Mouse (Mus musculus) v-Abl transformed pro-B cells (cell line): Measurements from ENCODE around the gene Cd300lb.

Experiments used
- in situ Hi-C, 2 experiments: fragments of 400-800 bp; cut with MboI; formaldehyde crosslinking; loops; one replicate each; pipeline ENCODE4 v1.15.1; 2025; ENCODE audit not compliant: unreplicated experiment in 2 of 2

Gene Cd300lb

DNA sequence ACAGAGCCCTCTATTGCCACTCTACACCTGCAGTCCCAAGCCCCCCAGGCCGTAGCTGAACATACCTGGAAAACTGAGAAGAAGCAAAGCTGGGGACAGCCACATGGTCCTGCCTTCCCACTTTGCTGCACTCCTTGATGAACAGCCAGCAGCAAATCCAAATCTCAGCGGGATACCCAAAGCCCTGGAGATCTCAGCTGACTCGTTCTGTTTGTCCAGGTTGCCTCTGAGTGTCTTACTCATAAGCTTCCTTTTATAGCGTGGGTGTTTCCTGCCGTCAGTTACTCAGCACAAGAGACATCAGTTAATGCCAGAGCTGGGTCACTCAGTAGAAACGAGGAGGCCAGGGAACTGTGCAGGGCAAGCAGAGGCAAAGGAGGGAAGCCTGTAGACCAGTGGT lies at the start of gene Cd300lb:
TSS of gene Cd300lb (minus strand) at position 243 of the 400 bp plus-strand sequence.
- in situ Hi-C loops = no loop called here

DNA sequence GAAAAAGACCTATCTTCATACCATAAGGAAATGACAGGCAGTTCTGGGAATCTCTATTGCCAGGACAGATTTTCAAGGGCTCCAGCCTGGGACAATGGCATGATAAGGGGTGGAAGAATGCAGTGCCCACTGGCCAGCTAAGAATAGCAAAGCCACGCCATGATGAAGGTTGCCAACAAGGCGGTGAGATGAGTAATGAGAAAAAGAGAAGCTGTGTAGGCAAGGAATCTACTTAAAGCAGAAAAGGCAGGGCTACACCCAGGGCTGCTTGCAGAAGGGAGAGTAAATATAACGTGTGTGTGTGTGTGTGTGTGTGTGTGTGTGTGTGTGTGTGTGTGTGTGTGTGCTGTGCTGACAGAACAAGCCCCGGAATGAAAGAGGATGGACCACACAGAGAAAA lies 47.7 kb upstream of the Cd300lb start:
- in situ Hi-C loops = no loop called here

GRCm38 (mm10) chr11:114972726-114973125 lies 38.5 kb upstream of the Cd300lb start:
- in situ Hi-C loops = no loop called here

- in situ Hi-C loops = no loop called here
Measured at GRCm38 (mm10) chr11:114968752-114969207, 34.6 kb upstream of the Cd300lb start, which contains the start of gene Cd300c. TSS of gene Cd300c (minus strand) at chr11:114969157.

DNA sequence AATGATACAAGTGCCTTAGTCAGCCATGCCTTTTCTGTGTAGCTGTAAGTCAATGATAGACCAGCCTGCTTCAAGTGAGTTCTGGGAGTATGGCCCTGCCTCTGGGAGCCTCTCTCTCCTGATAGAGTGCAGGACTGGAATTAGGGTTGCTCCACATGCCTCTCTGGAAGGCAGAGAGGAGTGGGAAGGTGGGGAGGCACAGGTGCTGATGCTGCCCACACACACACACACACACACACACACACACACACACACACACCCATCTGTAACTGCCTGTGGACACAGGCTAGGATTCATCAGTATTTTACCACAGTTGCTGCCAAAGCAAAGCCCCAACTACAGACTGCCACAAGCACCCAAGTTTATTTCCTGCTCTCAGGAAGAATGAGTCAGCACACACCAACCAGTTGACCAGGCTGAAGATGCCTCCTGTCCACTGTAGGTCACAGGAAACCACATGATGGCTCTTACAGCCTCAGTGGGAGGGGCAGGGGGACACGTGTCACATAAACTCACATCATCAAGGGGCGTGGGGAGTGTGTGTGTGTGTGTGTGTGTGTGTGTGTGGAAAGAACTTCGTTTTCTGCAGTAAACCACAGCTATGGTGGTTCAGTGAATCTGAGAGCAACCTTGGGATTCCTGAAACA lies 31.1 kb upstream of the Cd300lb start:
- in situ Hi-C loops = no loop called here

DNA sequence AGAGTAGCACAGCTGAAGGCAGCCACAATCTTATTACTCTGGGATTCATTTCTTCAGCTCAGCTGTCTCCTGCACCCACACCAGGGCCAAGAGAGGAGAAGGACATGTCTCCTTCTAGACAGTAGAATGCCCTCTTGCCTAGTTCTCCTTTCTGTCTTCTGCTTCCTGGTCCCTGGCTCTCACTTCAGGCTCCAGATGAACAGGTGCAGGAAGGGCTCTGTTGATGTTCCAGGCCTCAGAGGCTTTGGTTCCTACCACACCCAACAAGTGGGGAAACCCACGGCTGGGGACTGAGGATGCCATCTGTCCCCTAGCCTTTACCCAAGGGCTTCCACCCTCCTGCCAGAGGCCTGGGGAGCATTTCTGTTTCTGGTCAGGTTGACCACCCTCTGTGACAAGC lies 26.2 kb upstream of the Cd300lb start:
- in situ Hi-C loops = no loop called here

DNA sequence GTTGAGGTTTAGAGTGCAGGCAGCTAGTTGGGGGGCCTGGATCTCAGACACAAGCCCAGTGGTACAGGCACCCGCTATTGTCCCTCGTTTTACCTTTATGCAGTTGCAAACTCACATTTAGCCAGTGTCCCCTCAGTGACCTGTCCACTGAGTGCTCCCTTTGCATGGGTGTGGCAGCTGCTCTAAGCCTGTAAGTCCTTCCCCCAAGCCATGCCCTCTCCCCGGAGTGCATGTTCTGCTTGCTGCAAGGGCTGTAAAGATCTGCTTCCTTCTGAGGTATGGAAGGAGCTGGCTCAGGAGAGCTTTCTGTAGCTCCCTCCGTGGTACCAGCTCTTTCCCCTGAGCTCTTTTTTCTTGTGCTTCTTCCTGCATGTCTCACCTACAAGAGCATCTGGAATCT lies 595 bp downstream of the Cd300lb start:
- in situ Hi-C loops = no loop called here

- in situ Hi-C loops = no loop called here
Measured at GRCm38 (mm10) chr11:114931041-114931440, 3.1 kb downstream of the Cd300lb start.

DNA sequence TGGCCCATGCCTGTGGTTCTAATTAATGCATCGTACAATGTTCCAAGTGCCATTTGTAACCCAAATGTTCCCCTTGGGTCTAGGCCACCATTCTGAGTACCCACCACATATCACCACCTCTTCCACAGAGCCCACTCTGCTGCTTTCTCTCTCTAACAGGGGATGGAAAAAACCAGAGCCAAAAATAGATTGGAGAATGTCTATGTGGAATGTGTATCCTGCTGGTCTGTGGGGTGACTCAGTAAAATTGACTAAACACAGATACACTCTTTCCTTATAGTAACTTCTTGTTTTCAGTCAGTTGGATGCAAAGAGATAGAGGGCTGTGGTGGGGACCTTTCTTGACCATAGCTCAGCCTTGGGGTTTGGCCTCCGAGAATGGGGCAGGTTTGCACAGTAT lies 4.6 kb downstream of the Cd300lb start:
- in situ Hi-C loops = no loop called here

- in situ Hi-C loops = loop anchor here (25.0 kb wide), 2 partner anchors 1212 to 1237 kb away; partner anchors contain the start of genes Cpsf4l (in 1 of the 2), D11Wsu47e (in 1 of the 2) and Fam104a (in 1 of the 2)
Measured at GRCm38 (mm10) chr11:114923961-114924360, 10.2 kb downstream of the Cd300lb start.

DNA sequence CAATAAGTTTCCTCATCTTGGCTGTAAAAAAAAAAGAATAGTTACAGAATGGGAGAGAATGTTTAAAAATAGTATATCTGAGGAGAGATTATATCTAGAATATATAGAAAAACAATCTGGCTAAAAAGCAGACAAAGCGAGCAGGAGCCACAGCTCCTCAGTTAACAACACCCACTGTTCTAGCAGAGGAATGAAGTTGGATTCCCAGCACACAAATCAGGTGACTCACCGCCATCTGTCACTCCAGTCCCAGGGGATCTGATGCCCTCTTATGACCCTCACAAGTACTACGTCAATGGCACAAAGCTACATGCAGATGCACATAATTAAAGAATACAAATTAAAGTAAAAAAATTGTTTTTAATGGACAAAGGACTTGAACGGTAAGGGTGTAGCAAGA lies 11.7 kb downstream of the Cd300lb start:
- in situ Hi-C loops = loop anchor here (25.0 kb wide), 2 partner anchors 1210 to 1235 kb away; partner anchors contain the start of genes Cpsf4l (in 1 of the 2), D11Wsu47e (in 1 of the 2) and Fam104a (in 1 of the 2)

DNA sequence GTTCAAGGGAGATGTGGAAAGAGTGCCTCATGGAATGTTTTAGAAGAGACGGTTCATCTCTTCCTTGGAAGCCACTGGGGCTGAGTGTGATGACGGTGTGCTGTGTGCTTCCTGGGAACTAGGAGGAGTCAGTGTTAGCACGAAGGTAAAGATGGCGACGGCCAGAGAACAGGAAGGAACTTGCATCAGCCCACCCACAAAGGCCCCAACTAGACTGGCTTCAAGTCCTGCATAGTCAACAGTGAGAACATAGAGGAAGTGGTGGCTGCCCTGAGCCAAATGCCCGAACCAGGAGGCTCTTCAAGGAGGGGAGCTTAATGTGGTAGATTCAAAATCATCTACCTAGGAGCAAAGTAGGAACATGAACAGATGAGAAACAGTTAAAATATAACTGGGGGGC lies 17.1 kb downstream of the Cd300lb start:
- in situ Hi-C loops = loop anchor here (25.0 kb wide), 2 partner anchors 1205 to 1230 kb away; partner anchors contain the start of genes Cpsf4l (in 1 of the 2), D11Wsu47e (in 1 of the 2) and Fam104a (in 1 of the 2)

DNA sequence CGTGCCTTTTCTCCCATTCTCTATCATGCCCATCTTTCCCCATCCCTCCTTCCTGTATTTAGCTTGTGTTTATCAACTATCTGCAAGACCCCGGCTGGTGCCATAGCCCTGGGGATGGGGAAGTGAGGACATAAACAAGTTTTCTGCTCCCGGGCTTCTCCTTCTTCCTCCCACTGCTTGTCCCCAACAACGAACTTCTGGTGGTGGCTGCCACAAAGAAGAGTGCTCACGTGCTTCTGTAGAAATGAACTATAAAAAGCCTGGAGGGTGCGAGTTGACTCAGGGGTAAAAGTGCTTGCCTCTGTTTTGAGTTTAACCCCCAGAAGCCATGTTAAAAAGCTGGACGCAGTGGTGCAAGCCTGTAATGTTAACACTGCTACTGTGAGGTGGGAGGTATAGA lies 19.2 kb downstream of the Cd300lb start:
- in situ Hi-C loops = loop anchor here (5.0 to 25.0 kb wide), 5 partner anchors 103 to 1228 kb away; partner anchors contain the start of genes Cpsf4l (in 1 of the 2), D11Wsu47e (in 1 of the 2) and Fam104a (in 1 of the 2)

GRCm38 (mm10) chr11:114912847-114913246 lies 21.3 kb downstream of the Cd300lb start:
- in situ Hi-C loops = loop anchor here (5.0 to 25.0 kb wide), 5 partner anchors 101 to 1226 kb away; partner anchors contain the start of genes Cpsf4l (in 1 of the 2), D11Wsu47e (in 1 of the 2) and Fam104a (in 1 of the 2)

- in situ Hi-C loops = loop anchor here (5.0 to 25.0 kb wide), 4 partner anchors 92 to 1222 kb away; partner anchors contain the start of genes Cpsf4l (in 1 of the 2), D11Wsu47e (in 1 of the 2) and Fam104a (in 1 of the 2)
Measured at GRCm38 (mm10) chr11:114909538-114909937, 24.6 kb downstream of the Cd300lb start.

- in situ Hi-C loops = loop anchor here (5.0 to 25.0 kb wide), 4 partner anchors 91 to 1221 kb away; partner anchors contain the start of genes Cpsf4l (in 1 of the 2), D11Wsu47e (in 1 of the 2) and Fam104a (in 1 of the 2)
Measured at GRCm38 (mm10) chr11:114908086-114908485, 26.1 kb downstream of the Cd300lb start.

DNA sequence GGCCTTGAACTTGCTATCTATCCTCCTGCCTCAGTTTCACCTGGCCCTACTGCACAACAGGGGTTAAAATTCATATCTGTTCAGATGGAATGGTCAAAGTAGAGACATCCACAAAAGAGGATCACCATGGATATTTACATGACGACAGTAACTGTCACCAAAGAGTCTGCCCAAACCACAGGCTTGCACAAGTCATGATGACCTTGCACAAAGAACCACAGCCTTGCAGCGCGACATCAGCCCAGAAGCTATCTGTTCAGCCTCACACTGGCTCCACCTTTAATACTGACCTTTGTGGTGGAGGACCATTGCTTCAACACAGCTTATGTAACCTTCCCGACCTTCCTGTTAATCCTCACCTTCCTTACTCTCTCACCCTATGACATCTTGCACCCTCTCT lies 26.6 kb downstream of the Cd300lb start:
- in situ Hi-C loops = loop anchor here (5.0 to 25.0 kb wide), 4 partner anchors 90 to 1220 kb away; partner anchors contain the start of genes Cpsf4l (in 1 of the 2), D11Wsu47e (in 1 of the 2) and Fam104a (in 1 of the 2)

DNA sequence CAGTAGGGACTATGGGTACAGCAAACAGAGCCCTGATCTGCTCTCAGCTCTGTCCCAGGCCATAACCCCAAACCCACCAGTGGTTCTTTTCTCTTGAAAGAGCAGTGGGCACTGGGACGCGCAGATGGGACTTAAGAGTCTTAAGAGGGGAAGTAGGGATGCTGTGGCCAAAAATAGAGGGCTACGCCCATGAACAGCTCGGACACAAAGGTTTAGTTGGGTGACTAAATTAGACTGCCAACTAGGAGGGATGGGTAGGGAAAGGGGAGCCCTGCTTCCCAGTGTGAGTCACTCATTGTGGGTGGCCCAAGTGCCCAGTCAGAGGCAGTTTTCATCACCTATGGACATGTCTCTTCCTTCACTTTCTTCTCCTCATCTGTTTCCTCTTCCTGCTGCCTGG lies 31.0 kb downstream of the Cd300lb start:
- in situ Hi-C loops = loop anchor here (25.0 kb wide), 2 partner anchors 1191 to 1216 kb away; partner anchors contain the start of genes Cpsf4l (in 1 of the 2), D11Wsu47e (in 1 of the 2) and Fam104a (in 1 of the 2)

GRCm38 (mm10) chr11:114898026-114898425 lies 36.2 kb downstream of the Cd300lb start:
- in situ Hi-C loops = no loop called here

DNA sequence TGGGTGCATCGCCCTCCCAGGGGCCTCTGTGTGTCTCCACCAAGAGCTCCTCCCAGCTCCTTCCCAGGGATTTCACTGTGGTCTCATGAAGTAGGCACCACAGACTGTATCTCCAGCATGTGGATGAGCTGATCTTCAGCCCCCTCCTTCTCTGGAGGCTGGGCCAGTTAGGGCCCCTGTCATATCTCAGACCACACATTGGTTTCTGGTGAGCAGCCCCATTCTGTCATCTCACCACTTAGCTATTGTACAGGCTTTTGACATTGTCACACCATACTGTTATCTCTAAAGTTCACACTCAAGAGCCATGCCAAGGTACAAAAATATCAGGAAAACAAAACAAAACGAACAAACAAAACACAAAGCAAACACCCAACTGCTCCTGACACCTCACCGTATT lies 38.1 kb downstream of the Cd300lb start:
- in situ Hi-C loops = no loop called here

DNA sequence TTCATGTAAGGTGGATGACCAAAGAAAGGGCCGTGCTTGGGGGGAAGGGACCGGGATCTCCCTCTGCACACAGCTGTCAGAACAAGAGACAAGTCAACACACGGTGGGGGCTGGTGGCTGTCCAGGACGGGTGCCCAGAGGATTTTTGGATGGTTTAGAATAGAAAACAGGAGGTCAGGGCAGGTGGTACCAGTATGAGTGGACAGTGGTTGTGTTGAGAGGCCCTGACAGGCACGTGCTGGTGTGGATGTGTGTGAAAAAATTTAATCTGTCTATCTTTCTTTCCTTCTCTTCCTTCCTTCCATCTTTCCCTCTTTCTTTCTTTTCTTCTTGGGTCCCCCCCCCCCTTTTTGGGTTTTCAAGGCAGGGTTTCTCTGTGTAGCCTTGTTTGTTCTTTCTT lies 43.6 kb downstream of the Cd300lb start:
- in situ Hi-C loops = no loop called here
